Mouse (Mus musculus) forebrain, embryonic 16.5 days (tissue): Measurements from ENCODE around the gene Smad3. TPM values are rescaled to one million over a fixed set of nuclear protein-coding genes. Genes with fewer than 3 reads are reported as not detected.

Source experiments
- ATAC-seq: fragments of 200-750 bp; cut with Nextera tagmentation; 2 replicates; pipeline ENCODE4 v1.8.0; 2017; ENCODE audit warnings: mild to moderate bottlenecking, moderate library complexity
- H3K27ac ChIP-seq: fragments of 300-500 bp; sonication (generic); 2 replicates; pipeline ENCODE4 v1.5.1; 2014; ENCODE audit warnings: low read length, control low read depth
- H3K27me3 ChIP-seq: fragments of 300-500 bp; sonication (generic); replicated peaks from 2 replicates; pipeline ENCODE4 v1.6.1; 2014; ENCODE audit warnings: low read length; ENCODE audit not compliant: control insufficient read depth, insufficient read depth
- H3K36me3 ChIP-seq: fragments of 300-500 bp; sonication (generic); 2 replicates; pipeline ENCODE4 v1.6.1; 2014; ENCODE audit not compliant: control insufficient read depth, insufficient read depth
- H3K4me1 ChIP-seq: fragments of 300-500 bp; sonication (generic); replicated peaks from 2 replicates; pipeline ENCODE4 v1.6.1; 2014; ENCODE audit warnings: low read length; ENCODE audit not compliant: control insufficient read depth, insufficient read depth
- H3K4me2 ChIP-seq: fragments of 300-500 bp; sonication (generic); 2 replicates; pipeline ENCODE4 v1.6.1; 2014; ENCODE audit warnings: mild to moderate bottlenecking, low read length, control low read depth
- H3K4me3 ChIP-seq: fragments of 300-500 bp; sonication (generic); replicated peaks from 2 replicates; pipeline ENCODE4 v1.5.1; 2014; ENCODE audit warnings: mild to moderate bottlenecking, low read length, control low read depth
- H3K9ac ChIP-seq: fragments of 300-500 bp; sonication (generic); replicated peaks from 2 replicates; pipeline ENCODE4 v1.6.1; 2014; ENCODE audit warnings: low read depth, low read length, control low read depth
- H3K9me3 ChIP-seq: fragments of 300-500 bp; sonication (generic); 2 replicates; pipeline ENCODE4 v1.6.1; 2016; ENCODE audit warnings: low read length; ENCODE audit not compliant: control insufficient read depth
- WGBS: fragments of 180-500 bp; shearing (Covaris S2); extraction: QIAGEN DNeasy Blood & Tissue Kit; methylation state at CpG from one replicate; pipeline ENCODE4 v1.1.7; 2014; 5-methylcytosine and 5-hydroxymethylcytosine counted together
- polyA plus RNA-seq: library from polyadenylated mRNA; unstranded; fragments of >200 nt; fragmentation: Nextera tagmentation; extraction: Ambion mirVana; gene quantifications from 2 replicates; pipeline ENCODE4 v1.2.1, GENCODE M21; 2015

The Smad3 gene
- polyA plus RNA-seq, 1 experiment from 2014 or later, result 7.4 TPM

GRCm38 (mm10) chr9:63617967-63618366, 139.8 kb downstream of the Smad3 start:
- Histone ChIP-seq H3K9ac (no peak overlapping the region), H3K4me2 (no peak overlapping the region), H3K9me3 (no peaks in the 10 kb centered on the region), H3K36me3 (peaks cover 8% of the 10 kb centered on the region), H3K4me1 (peaks cover 7% of the 10 kb centered on the region), H3K27me3 (no peaks in the 10 kb centered on the region), H3K4me3 (no peak overlapping the region), H3K27ac (no peak overlapping the region)
- ATAC-seq, result no peak
- 92% methylated on average over 2 of the region's 2 CpGs for WGBS

- Histone ChIP-seq H3K4me1 (peaks cover 21% of the 10 kb centered on the region), H3K9ac (no peak overlapping the region), H3K9me3 (no peaks in the 10 kb centered on the region), H3K4me3 (no peak overlapping the region), H3K4me2 (no peak overlapping the region), H3K36me3 (peaks cover 8% of the 10 kb centered on the region), H3K27me3 (no peaks in the 10 kb centered on the region), H3K27ac (no peak overlapping the region)
- ATAC-seq, result no peak
- 72% methylated on average over 11 of the region's 11 CpGs for WGBS
Observed at GRCm38 (mm10) chr9:63614018-63614985, 143.5 kb downstream of the Smad3 start.

GRCm38 (mm10) chr9:63613569-63613968, 144.2 kb downstream of the Smad3 start:
- H3K4me2 ChIP-seq, result no peak overlapping the region; the same call in 1 of the 2 replicates
- H3K4me3 ChIP-seq, result no peak overlapping the region
- H3K27ac ChIP-seq, result no peak overlapping the region
- peaks cover 21% of the 10 kb centered on the region for H3K4me1 ChIP-seq
- no peak for ATAC-seq
- no peak overlapping the region; the same call in 1 of the 2 replicates for H3K9ac ChIP-seq
- WGBS, result 30% methylated on average over 1 of the region's 1 CpGs
- no peaks in the 10 kb centered on the region for H3K9me3 ChIP-seq
- no peaks in the 10 kb centered on the region for H3K27me3 ChIP-seq
- H3K36me3 ChIP-seq, result peaks cover 8% of the 10 kb centered on the region

- H3K27me3 ChIP-seq, result no peaks in the 10 kb centered on the region
- H3K9ac ChIP-seq, result no peak overlapping the region; the same call in 1 of the 2 replicates
- ATAC-seq, result peak; percentile 74
- WGBS, result 36% methylated on average over 16 of the region's 16 CpGs
- H3K9me3 ChIP-seq, result no peaks in the 10 kb centered on the region
- H3K4me2 ChIP-seq, result peak overlapping the region; percentile 16; the same call in 1 of the 2 replicates
- H3K36me3 ChIP-seq, result peaks cover 8% of the 10 kb centered on the region
- H3K4me1 ChIP-seq, result peaks cover 21% of the 10 kb centered on the region
- no peak overlapping the region for H3K27ac ChIP-seq
- no peak overlapping the region for H3K4me3 ChIP-seq
Observed at GRCm38 (mm10) chr9:63612565-63613515, 145.0 kb downstream of the Smad3 start.

GRCm38 (mm10) chr9:63611967-63612366, 145.8 kb downstream of the Smad3 start:
- no peak overlapping the region for H3K9ac ChIP-seq
- no peak overlapping the region for H3K4me2 ChIP-seq
- no peaks in the 10 kb centered on the region for H3K9me3 ChIP-seq
- ATAC-seq, result no peak
- H3K4me3 ChIP-seq, result no peak overlapping the region
- peaks cover 2% of the 10 kb centered on the region; the same call in 1 of the 2 replicates for H3K36me3 ChIP-seq
- H3K27me3 ChIP-seq, result no peaks in the 10 kb centered on the region
- H3K4me1 ChIP-seq, result peaks cover 21% of the 10 kb centered on the region
- no peak overlapping the region for H3K27ac ChIP-seq
- WGBS, result 76% methylated on average over 5 of the region's 5 CpGs

GRCm38 (mm10) chr9:63610841-63611366, 146.9 kb downstream of the Smad3 start:
- Histone ChIP-seq H3K9me3 (no peaks in the 10 kb centered on the region), H3K9ac (no peak overlapping the region), H3K4me2 (no peak overlapping the region), H3K36me3 (no peaks in the 10 kb centered on the region), H3K27me3 (no peaks in the 10 kb centered on the region), H3K4me3 (no peak overlapping the region), H3K4me1 (peaks cover 21% of the 10 kb centered on the region), H3K27ac (no peak overlapping the region)
- WGBS, result 15% methylated on average over 13 of the region's 13 CpGs
- no peak for ATAC-seq

GRCm38 (mm10) chr9:63610231-63610630, 147.6 kb downstream of the Smad3 start:
- Histone ChIP-seq H3K4me2 (no peak overlapping the region), H3K27ac (no peak overlapping the region), H3K36me3 (no peaks in the 10 kb centered on the region), H3K4me3 (no peak overlapping the region), H3K9ac (no peak overlapping the region), H3K4me1 (peaks cover 21% of the 10 kb centered on the region), H3K27me3 (no peaks in the 10 kb centered on the region), H3K9me3 (no peaks in the 10 kb centered on the region)
- 79% methylated on average over 6 of the region's 6 CpGs for WGBS
- ATAC-seq, result no peak

- H3K9me3 ChIP-seq, result no peaks in the 10 kb centered on the region
- H3K27me3 ChIP-seq, result no peaks in the 10 kb centered on the region
- no peak overlapping the region for H3K9ac ChIP-seq
- ATAC-seq, result no peak
- H3K4me3 ChIP-seq, result no peak overlapping the region
- H3K27ac ChIP-seq, result no peak overlapping the region
- H3K4me2 ChIP-seq, result no peak overlapping the region
- 91% methylated on average over 2 of the region's 2 CpGs for WGBS
- no peaks in the 10 kb centered on the region for H3K36me3 ChIP-seq
- peaks cover 21% of the 10 kb centered on the region for H3K4me1 ChIP-seq
Observed at GRCm38 (mm10) chr9:63609776-63610175, 148.0 kb downstream of the Smad3 start.

GRCm38 (mm10) chr9:63609246-63609645, 148.5 kb downstream of the Smad3 start:
- Histone ChIP-seq H3K4me2 (no peak overlapping the region), H3K4me3 (no peak overlapping the region), H3K27me3 (no peaks in the 10 kb centered on the region), H3K4me1 (peaks cover 21% of the 10 kb centered on the region), H3K9me3 (no peaks in the 10 kb centered on the region), H3K9ac (no peak overlapping the region), H3K27ac (no peak overlapping the region), H3K36me3 (no peaks in the 10 kb centered on the region)
- WGBS, result 67% methylated on average over 8 of the region's 8 CpGs
- no peak for ATAC-seq
